Mouse (Mus musculus) liver, postnatal 0 days (tissue): ENCODE measurements around the gene Kbtbd6. TPM values are rescaled to one million over a fixed set of nuclear protein-coding genes. Genes with fewer than 3 reads are reported as not detected.
"Not testable (repeated sequence)": the region's sequence is repeated elsewhere in the genome, so short reads cannot be mapped to it uniquely, and the experiment has no call there.

Experiments
- ATAC-seq: fragments of 200-750 bp; cut with Nextera tagmentation; 2 replicates; pipeline ENCODE4 v1.8.0; 2017; ENCODE audit warnings: mild to moderate bottlenecking, moderate library complexity
- DNase-seq: peaks from one replicate; pipeline ENCODE4 v3.0.0-alpha.2; 2016
- H3K27ac ChIP-seq: fragments of 300-500 bp; sonication (generic); 2 replicates; pipeline ENCODE4 v1.5.1; 2014; ENCODE audit warnings: antibody characterized with exemption, moderate library complexity, mild to moderate bottlenecking, low read depth
- H3K27me3 ChIP-seq: fragments of 300-500 bp; sonication (generic); 2 replicates; pipeline ENCODE4 v1.6.1; 2014; ENCODE audit warnings: low read length, control low read depth, mixed read lengths; ENCODE audit not compliant: insufficient read depth
- H3K36me3 ChIP-seq: fragments of 300-500 bp; sonication (generic); replicated peaks from 2 replicates; pipeline ENCODE4 v1.6.1; 2014; ENCODE audit warnings: mild to moderate bottlenecking, control low read depth, low read length, moderate library complexity, mixed read lengths; ENCODE audit not compliant: insufficient read depth
- H3K4me1 ChIP-seq: fragments of 300-500 bp; sonication (generic); 2 replicates; pipeline ENCODE4 v1.6.1; 2014; ENCODE audit warnings: antibody characterized with exemption, mild to moderate bottlenecking, control low read depth; ENCODE audit not compliant: insufficient read depth
- H3K4me2 ChIP-seq: fragments of 300-500 bp; sonication (generic); 2 replicates; pipeline ENCODE4 v1.6.1; 2014; ENCODE audit warnings: low read depth, mild to moderate bottlenecking, low read length, moderate library complexity, mixed read lengths
- H3K4me3 ChIP-seq: fragments of 300-500 bp; sonication (generic); 2 replicates; pipeline ENCODE4 v1.5.1; 2014; ENCODE audit warnings: low read depth, low read length
- H3K9ac ChIP-seq: fragments of 300-500 bp; sonication (generic); replicated peaks from 2 replicates; pipeline ENCODE4 v1.6.1; 2014; ENCODE audit warnings: mild to moderate bottlenecking, moderate library complexity
- H3K9me3 ChIP-seq: fragments of 300-500 bp; sonication (generic); 2 replicates; pipeline ENCODE4 v1.6.1; 2016; ENCODE audit warnings: mild to moderate bottlenecking, control low read depth, low read length, mixed read lengths
- CTCF ChIP-seq: sonication (generic); IDR thresholded peaks from 2 replicates; pipeline ENCODE4 v1.5.1; 2016; ENCODE audit warnings: antibody characterized with exemption, low read depth
- EP300 ChIP-seq: IDR thresholded peaks from 2 replicates; pipeline ENCODE4 v1.6.1; 2016; ENCODE audit warnings: antibody characterized with exemption, low read depth, mild to moderate bottlenecking
- WGBS: fragments of 180-500 bp; shearing (Covaris S2); extraction: QIAGEN DNeasy Blood & Tissue Kit; methylation state at CpG from one replicate; pipeline ENCODE4 v1.1.7; 2014; ENCODE audit not compliant: insufficient replicate concordance; 5-methylcytosine and 5-hydroxymethylcytosine counted together
- polyA plus RNA-seq: library from polyadenylated mRNA; unstranded; fragments of >200 nt; fragmentation: Nextera tagmentation; extraction: Ambion mirVana; gene quantifications from 2 replicates; pipeline ENCODE4 v1.2.1, GENCODE M21; 2015

The Kbtbd6 gene
- polyA plus RNA-seq, 1 experiment from 2014 or later = 2.4 TPM

DNA sequence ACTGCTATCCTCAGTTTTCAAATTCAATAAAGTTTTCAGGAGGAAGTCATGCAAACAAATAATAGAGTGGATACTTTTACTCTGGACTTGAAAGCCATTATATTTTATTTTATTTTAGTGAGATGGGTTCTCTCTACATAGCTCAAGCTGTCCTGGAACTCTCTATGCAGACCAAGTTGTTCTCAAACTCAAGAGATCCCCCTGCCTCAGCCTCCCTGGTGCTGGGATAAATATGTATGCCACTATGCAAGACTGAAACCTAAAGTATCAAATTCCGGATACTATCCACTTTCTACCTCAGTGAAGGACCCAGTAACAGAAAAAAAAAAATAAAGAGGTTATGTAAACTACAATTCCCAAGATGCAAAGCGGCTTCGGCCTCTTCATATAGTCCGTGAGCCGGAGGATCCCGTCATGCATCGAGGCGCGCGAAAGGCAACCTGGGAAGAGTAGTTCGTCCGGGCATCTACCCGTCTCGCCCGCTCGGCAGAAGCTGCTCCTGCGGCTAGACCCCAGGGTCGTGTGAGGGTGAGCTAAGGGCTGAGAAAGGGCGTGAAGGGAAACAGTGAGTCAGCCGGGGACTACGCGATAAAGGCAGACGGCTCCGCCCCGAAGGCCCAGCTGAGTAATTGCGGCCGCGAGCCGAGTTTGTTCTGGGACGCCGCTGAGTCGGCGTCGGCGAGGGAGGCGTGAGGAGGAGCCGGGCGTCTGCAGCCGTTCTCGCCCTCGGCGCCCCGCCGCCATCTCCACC is 25.5 kb upstream of the Kbtbd6 start, which contains the start of gene Kbtbd7:
TSS of gene Kbtbd7 (plus strand) at position 533 of the 751 bp plus-strand sequence.
- TF ChIP-seq EP300 = peak; percentile 78
- TF ChIP-seq CTCF = no peak
- ATAC-seq (peak; percentile 99), DNase-seq (peak; percentile 94)
- Histone ChIP-seq H3K9ac (peak within 1 kb of the TSS; percentile 60), H3K9me3 (no peaks in the 10 kb centered on the region), H3K27me3 (no peaks in the 10 kb centered on the region), H3K4me3 (peak within 1 kb of the TSS; percentile 55), H3K27ac (peak within 1 kb of the TSS; percentile 91), H3K4me1 (peaks cover 11% of the 10 kb centered on the region), H3K36me3 (peaks cover 3% of the 10 kb centered on the region; the same call in 1 of the 2 replicates), H3K4me2 (peak within 1 kb of the TSS; percentile 65)
- WGBS = under 1% methylated on average over 34 of the region's 44 CpGs

DNA sequence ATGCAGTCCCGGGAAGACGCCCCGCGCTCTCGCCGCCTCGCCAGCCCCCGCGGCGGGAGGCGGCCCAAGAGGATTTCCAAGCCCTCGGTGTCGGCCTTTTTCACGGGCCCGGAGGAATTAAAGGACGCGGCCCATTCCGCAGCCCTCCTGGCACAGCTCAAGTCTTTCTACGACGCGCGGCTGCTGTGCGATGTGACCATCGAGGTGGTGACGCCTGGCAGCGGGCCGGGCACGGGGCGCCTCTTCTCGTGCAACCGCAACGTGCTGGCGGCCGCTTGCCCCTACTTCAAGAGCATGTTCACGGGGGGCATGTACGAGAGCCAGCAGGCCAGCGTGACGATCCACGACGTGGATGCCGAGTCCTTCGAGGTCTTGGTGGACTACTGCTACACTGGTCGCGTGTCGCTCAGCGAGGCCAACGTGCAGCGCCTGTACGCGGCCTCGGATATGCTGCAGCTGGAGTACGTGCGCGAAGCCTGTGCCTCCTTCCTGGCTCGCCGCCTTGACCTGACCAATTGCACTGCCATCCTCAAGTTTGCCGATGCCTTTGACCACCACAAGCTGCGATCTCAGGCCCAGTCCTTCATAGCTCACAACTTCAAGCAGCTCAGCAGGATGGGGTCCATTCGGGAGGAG is 24.8 kb upstream of the Kbtbd6 start:
- not testable (repeated sequence) for H3K36me3 ChIP-seq, DNase-seq, H3K27me3 ChIP-seq, H3K9me3 ChIP-seq
- Histone ChIP-seq H3K27ac (peak overlapping the region; percentile 91), H3K9ac (peak overlapping the region; percentile 60), H3K4me1 (peaks cover 11% of the 10 kb centered on the region), H3K4me3 (peak overlapping the region; percentile 55), H3K4me2 (peak overlapping the region; percentile 65)
- 84% methylated on average over 4 of the region's 59 CpGs for WGBS
- ATAC-seq = peak; percentile 44

DNA sequence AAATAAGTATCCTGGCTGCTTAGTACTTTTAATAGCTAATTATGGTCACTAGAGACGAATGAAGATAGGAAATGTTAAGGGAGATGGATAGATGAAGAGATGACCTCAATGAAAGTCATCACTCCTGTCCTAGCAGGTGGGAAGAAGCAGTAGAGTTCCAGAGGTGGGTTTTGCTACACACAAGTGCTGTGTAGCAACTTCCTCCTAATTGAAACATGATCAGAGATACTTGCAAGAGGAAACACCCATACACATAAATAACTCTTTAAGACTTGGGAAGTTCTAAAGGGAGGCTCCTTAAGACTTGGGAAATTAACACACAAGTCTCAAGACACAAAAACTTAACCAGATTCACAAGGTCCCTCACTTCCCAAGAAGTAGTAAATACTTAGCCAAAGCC is 17.6 kb upstream of the Kbtbd6 start:
- Histone ChIP-seq H3K9ac (no peak overlapping the region), H3K4me1 (no peaks in the 10 kb centered on the region), H3K9me3 (no peaks in the 10 kb centered on the region), H3K4me2 (no peak overlapping the region), H3K27me3 (no peaks in the 10 kb centered on the region), H3K4me3 (no peak overlapping the region), H3K27ac (no peak overlapping the region), H3K36me3 (no peaks in the 10 kb centered on the region)
- TF ChIP-seq CTCF (no peak), EP300 (no peak)
- no peak for ATAC-seq
- WGBS = 68% methylated on average over 1 of the region's 1 CpGs
- DNase-seq = no peak

DNA sequence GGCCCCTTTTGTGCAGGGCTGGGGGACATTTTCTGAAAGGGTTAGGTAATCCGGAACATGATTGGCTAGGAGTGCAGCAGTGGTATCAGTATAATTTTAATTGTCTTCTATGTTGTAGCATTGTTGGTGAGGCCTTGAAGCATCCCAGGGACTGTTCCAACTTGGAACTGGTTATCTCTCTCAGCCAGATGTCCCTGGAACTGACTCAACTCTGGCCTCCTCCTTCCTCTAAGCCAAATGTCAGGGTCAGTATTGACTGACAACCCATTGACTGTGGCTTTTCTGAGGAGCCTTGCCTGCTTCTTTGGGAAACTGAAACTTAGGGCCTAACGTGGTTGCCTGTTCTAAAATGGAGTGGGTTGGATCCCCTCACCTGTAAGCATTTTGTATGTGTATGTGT is 11.0 kb upstream of the Kbtbd6 start:
- DNase-seq = no peak
- peak; percentile 48; the same call in 1 of the 2 replicates for ATAC-seq
- no peaks in the 10 kb centered on the region for H3K27me3 ChIP-seq
- H3K27ac ChIP-seq = no peak overlapping the region
- H3K9ac ChIP-seq = no peak overlapping the region
- H3K4me2 ChIP-seq = no peak overlapping the region
- H3K36me3 ChIP-seq = no peaks in the 10 kb centered on the region
- H3K4me1 ChIP-seq = no peaks in the 10 kb centered on the region
- 76% methylated on average over 2 of the region's 2 CpGs for WGBS
- H3K9me3 ChIP-seq = peaks cover 4% of the 10 kb centered on the region; the same call in 1 of the 2 replicates
- no peak overlapping the region for H3K4me3 ChIP-seq
- TF ChIP-seq EP300 = no peak
- TF ChIP-seq CTCF = no peak

DNA sequence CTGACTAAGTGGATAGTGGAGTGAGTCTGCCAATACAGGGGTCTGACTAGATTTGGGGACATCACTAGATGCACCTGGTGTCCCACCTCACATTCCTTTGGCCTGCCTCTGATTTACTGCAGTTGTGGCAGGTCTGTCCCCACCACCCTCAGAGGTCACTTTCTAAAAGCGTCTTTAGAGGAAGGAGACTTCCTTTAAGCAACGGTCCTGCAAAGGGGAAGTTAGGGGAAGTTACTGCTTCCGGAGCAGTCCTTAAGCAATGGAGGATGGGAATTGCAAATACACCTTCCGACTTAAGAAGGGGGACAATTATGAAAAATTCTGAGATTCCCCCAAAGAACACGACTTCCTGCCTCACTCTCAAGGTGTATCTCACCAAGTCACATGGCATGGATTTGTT is 10.2 kb upstream of the Kbtbd6 start:
- no peak for DNase-seq
- Histone ChIP-seq H3K4me2 (no peak overlapping the region), H3K27ac (peak overlapping the region; percentile 66), H3K9ac (no peak overlapping the region), H3K9me3 (peaks cover 4% of the 10 kb centered on the region; the same call in 1 of the 2 replicates), H3K4me3 (no peak overlapping the region), H3K27me3 (no peaks in the 10 kb centered on the region), H3K36me3 (no peaks in the 10 kb centered on the region), H3K4me1 (no peaks in the 10 kb centered on the region)
- 34% methylated on average over 5 of the region's 5 CpGs for WGBS
- peak; percentile 32; the same call in 1 of the 2 replicates for TF ChIP-seq EP300
- no peak for TF ChIP-seq CTCF
- ATAC-seq = 0 out of 2 replicates have a peak, but pooled peaks have one; percentile 43

DNA sequence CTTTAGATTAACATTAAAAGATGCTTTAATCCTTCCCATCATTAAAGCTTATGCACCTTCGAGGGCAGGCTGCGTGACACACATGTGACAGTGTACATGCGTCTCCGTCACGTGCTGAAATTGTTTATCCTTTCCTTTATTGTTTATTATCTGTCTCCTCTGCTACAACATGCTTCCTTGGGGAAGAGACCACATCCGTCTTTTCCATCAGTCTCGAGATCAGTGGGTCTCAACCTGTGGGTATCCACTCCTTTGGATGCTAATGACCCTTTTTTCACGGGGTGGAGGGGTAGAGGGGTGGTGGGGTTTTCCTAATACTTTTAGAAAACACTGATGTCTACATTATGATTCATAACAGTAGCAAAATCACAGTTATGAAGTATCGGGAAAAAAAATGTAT is 7.0 kb upstream of the Kbtbd6 start:
- Histone ChIP-seq H3K4me2 (no peak overlapping the region), H3K27me3 (no peaks in the 10 kb centered on the region), H3K27ac (no peak overlapping the region), H3K4me1 (no peaks in the 10 kb centered on the region), H3K9me3 (peaks cover 4% of the 10 kb centered on the region; the same call in 1 of the 2 replicates), H3K9ac (no peak overlapping the region), H3K36me3 (no peaks in the 10 kb centered on the region), H3K4me3 (no peak overlapping the region)
- ATAC-seq = no peak
- WGBS = 80% methylated on average over 9 of the region's 9 CpGs
- DNase-seq = no peak
- no peak for TF ChIP-seq CTCF
- TF ChIP-seq EP300 = no peak
